Mouse (Mus musculus) spleen, embryonic (tissue): ENCODE data around the gene Tmtc4.

Experiments
- CTCF ChIA-PET: fragments of 350-600 bp; sonication (Branson Sonifier 250); formaldehyde crosslinking; loops from one replicate; lab custom pipeline; 2022; lab: Charles Lee

Gene Tmtc4

GRCm38 (mm10) chr14:122983226-122984215 lies at the start of gene Tmtc4:
Tmtc4 (minus strand) TSS chr14:122984035.
- CTCF ChIA-PET = interaction anchor here (1.5 kb wide), 1 partner anchor 10 kb away, joined by 3 read pairs; no protein-coding TSS in a partner anchor

- CTCF ChIA-PET = no interaction called here
Measured at GRCm38 (mm10) chr14:123032435-123032834, 48.6 kb upstream of the Tmtc4 start.

- CTCF ChIA-PET = no interaction called here
Measured at GRCm38 (mm10) chr14:123027876-123028275, 44.0 kb upstream of the Tmtc4 start.

DNA sequence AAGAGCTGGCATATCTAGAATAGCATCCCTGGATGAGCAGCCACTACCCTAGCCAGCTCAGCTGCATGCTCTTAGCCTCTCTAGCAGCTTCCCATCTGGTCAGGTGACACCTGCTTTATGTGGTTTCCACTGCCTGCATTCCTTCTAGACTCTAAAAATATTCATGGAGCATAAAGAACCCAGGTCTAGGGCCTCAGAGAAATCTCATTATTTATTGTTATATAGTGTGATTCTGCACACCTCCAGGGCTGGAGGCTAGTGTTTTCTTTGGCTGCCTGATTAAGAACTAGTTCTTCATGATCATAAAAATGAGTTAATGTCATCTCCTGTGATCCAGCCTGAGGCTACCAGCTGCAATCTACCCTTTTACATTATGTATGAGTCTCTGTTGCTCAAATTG lies 39.1 kb upstream of the Tmtc4 start:
- CTCF ChIA-PET = no interaction called here

- CTCF ChIA-PET = no interaction called here
Measured at GRCm38 (mm10) chr14:123016310-123016709, 32.5 kb upstream of the Tmtc4 start.

DNA sequence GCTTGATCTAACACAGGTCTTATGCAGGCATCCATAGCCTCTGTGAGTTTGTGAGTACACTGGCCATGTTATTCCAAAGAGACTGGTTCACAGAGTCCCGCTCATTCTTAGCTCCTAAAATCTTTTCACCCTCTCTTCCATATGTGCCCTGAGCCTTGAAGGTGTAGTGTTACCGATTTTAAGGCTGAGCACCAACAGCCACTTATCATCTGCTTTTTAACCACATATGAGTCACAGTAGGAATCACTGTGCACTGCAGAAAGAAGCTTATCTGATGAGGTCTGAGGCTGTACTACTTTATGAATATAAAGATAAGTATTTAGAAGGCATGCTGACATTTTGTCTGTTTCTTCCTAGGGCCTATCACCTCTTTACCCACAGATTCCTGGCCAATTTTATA lies 31.9 kb upstream of the Tmtc4 start:
- CTCF ChIA-PET = no interaction called here

DNA sequence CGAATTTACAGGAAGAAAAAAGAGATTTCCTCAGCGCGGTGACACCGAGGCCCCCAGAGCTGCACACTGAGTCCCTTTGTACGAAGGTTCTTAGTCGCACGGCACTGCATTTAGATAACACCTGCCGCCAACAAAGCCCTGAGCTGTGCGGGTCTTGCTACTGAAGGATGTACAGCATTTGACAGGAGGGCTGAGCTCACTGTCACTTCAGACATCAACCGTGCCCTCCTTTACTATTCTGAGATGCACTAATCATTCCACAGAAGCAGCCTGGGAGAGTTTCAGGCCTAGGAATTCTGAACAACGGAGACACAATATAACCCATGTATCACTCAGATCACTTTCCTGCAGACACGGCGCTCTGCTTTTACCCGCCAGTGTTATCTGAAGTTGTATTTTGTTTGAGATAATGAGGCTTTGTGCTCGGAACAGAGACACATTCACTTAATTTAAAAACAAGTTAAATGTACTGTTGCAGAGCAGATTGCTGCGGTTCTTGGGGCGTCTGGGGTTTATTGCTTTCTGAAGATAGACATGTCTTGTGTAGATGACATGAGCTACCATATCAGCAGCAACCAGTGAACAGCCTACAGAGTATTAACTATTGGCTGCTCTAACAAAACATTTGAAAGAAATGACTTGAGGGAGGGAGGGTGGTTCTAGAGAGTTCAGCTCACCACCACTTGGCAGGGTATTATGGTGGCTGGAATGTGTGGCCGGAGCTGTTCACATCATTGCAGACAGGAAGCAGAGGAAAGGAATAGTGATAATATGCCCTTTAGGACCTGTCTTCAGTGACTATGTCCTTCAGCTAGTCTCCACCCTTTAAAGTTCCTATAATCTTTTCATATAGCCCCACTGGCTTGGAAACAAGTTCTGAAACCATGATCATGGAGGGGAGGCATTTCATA lies 25.5 kb upstream of the Tmtc4 start:
- CTCF ChIA-PET = no interaction called here

GRCm38 (mm10) chr14:123008672-123009071 lies 24.8 kb upstream of the Tmtc4 start:
- CTCF ChIA-PET = no interaction called here

DNA sequence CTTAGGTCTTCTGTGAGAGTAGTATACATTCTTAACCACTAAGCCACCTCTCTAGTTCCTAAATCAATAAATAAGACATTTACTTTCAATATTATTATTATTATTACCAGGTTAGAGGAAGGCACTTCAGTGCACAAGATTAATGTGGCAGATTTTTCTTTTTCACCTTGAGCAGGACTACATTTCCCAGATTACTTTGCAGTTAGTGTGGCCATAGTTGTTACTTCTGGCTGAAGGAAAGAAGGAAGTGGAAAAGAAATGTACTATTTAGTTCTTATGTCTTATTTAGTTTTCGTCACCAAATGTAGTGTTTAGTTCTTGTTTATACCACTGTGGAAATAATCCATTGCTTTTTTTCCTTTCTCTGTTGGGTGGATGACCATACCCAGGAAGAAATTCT lies 19.9 kb upstream of the Tmtc4 start:
- CTCF ChIA-PET = no interaction called here

GRCm38 (mm10) chr14:123001391-123001790 lies 17.6 kb upstream of the Tmtc4 start:
- CTCF ChIA-PET = no interaction called here

GRCm38 (mm10) chr14:122997465-122997864 lies 13.6 kb upstream of the Tmtc4 start:
- CTCF ChIA-PET = no interaction called here

DNA sequence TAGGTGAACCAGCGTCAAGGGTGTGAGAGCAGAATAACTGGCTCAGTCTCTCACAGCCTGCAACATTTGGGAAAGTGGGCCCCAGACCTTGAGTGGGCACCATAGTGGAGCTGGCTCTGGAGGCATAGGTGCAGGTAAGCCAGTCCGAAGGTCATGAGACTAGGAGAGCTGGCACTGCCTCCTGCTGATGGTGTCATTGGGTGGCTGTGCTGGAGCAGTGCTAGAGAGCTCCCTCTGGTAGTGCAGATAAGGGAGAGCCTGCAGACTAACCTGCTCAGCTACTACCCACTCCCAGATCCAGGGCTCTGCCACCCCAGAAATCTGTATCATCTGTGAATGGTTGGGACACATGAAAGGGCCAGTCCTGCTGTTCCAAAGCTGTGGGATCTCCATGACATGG lies 10.1 kb upstream of the Tmtc4 start:
- CTCF ChIA-PET = interaction anchor here (1.1 kb wide), 1 partner anchor 10 kb away, joined by 3 read pairs; the partner anchor contains the start of gene Tmtc4

GRCm38 (mm10) chr14:122992937-122993336 lies 9.1 kb upstream of the Tmtc4 start:
- CTCF ChIA-PET = no interaction called here

- CTCF ChIA-PET = no interaction called here
Measured at GRCm38 (mm10) chr14:122990521-122991052, 6.8 kb upstream of the Tmtc4 start.

DNA sequence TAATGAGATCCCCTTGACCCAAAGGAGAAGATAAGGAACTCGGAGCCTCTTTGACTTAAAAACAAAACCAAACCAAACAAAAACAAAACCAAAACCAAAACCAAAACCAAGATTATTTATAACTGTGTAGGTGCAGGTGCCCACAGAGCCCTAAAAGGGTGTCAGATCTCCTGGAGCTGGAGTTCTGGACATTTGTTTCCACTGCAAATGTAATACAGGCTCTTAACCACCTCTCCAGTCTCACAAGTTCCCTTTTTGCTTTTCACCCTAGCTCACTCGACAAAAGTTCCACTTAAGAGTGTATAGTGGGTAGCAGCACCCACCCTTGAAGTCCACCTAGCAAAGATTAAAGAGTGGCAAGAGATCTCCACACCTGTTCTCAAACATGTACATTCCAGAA lies 2.6 kb upstream of the Tmtc4 start:
- CTCF ChIA-PET = no interaction called here

DNA sequence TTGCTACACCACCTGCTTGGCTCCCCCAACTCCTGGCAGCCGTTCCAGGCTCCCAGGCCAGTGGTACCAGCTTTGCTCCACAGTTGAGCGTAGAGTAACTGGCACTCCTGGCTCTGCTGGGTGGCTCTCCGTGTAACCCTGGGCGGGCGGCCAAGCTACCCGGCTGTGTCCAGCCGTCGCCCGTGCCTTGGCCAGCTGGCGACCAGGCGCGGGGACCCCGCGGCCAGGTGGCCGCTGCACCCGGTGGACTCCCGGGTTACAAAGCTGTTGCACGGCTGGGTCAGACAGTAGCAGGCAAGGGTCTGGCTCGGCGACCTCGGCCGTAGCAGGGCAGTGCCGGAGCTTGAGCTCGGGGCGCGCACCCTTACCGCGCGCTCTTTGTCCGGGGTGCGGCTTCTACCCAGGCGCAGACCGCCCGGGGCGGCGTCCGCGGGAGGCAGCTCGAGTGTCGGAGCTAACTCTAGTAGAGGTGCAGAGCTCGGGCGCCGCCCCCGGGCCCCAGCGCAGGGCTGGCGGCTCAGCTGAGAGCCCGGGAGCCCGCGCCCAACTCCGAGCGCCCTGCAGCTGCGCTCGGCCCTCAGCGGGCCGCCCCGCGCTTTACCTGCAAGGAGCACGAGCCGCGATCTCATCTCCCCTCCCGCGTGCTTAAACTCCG lies 1.1 kb downstream of the Tmtc4 start:
- CTCF ChIA-PET = no interaction called here

DNA sequence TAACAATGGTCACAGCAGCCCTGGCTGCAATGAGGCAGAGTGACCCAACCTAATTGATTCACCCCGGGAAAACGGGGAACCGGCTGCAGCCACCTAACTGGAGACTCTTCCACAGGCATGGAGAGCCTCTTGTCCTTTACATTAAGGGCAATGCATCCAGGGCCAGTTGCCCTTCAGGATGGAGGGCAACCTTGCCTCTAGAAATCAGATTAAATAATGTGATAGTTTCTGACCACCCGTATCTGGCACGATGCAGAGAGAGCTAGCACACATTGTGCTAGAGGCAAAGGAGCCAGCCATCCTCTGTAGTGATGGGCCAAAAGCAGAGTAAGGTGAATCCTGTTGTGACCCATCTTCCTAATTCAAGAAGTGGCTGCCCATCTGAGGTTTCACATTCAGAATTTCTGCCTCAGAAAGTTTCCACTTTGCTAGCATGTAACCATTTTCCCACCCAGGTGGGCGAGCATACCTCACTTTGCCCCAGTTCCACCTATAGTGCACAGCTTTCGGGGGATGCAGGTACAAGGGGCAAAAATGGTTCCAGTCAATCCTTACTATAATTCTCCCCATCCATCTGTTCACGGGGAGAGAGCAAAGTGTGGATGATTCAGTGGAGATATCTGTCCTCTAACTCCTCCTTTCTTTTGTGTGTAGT lies 1.9 kb downstream of the Tmtc4 start:
- CTCF ChIA-PET = no interaction called here

GRCm38 (mm10) chr14:122978871-122979270 lies 5.0 kb downstream of the Tmtc4 start:
- CTCF ChIA-PET = no interaction called here

DNA sequence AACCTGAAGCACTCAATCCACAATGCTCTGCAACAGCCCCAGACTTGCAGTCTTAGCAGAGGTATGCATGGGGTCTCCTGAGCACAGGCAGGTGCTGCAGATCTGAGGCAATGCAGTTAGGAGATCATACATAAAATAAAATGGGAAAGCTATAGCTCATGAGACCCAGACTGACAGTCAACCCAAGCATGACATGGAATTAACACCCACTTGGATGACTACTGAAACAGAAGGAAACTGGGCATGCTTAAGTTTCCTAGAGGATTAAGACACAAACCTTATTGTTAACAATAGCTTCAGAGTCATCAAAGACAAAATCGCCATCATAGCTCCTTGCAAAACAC lies 6.1 kb downstream of the Tmtc4 start:
- CTCF ChIA-PET = no interaction called here

DNA sequence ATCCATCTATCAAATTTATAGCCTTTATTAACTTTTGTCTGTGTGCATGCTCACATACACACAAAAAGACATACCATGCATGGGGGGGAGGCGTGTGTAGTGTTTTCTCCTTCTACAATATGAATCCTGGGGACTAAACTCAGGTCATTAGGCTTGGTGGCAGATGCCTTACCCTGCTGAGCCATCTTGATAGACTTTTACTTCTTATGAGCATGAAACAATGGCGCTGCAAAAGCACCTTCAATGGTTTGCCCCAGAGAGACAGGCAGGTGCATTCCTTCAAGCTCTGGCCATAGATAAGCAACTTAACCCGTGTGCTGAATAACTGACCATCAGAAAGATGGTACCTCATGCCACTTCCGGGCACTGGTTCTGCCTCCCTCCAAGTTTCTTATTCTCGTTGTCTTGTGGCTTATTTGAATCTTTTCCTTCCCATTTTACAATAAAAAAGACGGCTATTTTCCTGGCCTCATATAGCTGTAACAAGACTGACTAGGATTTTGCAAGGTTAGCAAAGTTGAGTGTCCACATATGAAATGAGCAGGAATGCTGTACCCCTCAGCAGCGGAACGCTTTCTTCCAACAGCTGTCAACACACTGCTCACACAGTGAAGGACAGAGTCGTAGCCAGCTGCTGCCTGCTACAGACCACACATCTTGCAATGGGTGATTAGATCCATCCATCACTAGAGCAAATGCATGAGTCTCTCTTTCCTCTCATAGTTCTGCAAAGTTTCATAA lies 6.6 kb downstream of the Tmtc4 start:
- CTCF ChIA-PET = no interaction called here
